Mouse (Mus musculus): ENCODE results near the gene Hcn2. TPM values are rescaled to one million over a fixed set of nuclear protein-coding genes. Genes with fewer than 3 reads are reported as not detected.
A peak's percentile ranks its signal among the peaks of the same experiment; 100 is the strongest.

Hcn2 gene
- total and polyA plus RNA-seq, 3 experiments = 0.21 to 2.2 (median 0.44) TPM

- no peaks in the 10 kb centered on the region for H3K27me3 ChIP-seq (replicated peaks)
- in situ Hi-C loops (cut with MboI; ENCODE audit: low pct_ligation_motif_present, low pct_unique_long_range_greater_than_20kb, low sequenced_read_pairs) = no loop called here
- H3K4me1 ChIP-seq (ENCODE audit: control insufficient read depth in 1 of 2, insufficient read depth in 2 of 2) = peaks cover 24 to 35% of the 10 kb centered on the region in 2 experiments
- peak overlapping the region; percentile 69 for H3K4me2 ChIP-seq (ENCODE audit: insufficient read depth, low read depth, poor library complexity, severe bottlenecking)
- peak overlapping the region; percentile 97 for H3K9ac ChIP-seq (ENCODE audit: insufficient read depth, low read depth)
- no peak for TF ChIP-seq BHLHE40 (IDR thresholded peaks at IDR 0.05; ENCODE audit: low read depth, low read length)
- no peak for TF ChIP-seq IRF4 (IDR thresholded peaks at IDR 0.05; ENCODE audit: low read depth, low read length)
- no peak for TF ChIP-seq ZMIZ1 (IDR thresholded peaks at IDR 0.05; ENCODE audit: low read depth, low read length)
- no peak for TF ChIP-seq ETS1 (conservative IDR thresholded peaks at IDR 0.05; ENCODE audit: low read depth, low read length)
- TF ChIP-seq TBP (conservative IDR thresholded peaks at IDR 0.05; ENCODE audit: low read depth, low read length) = no peak
- no peak; the same call in 1 of the 2 replicates for TF ChIP-seq MAX (IDR thresholded peaks at IDR 0.05; ENCODE audit: low read length)
- no peak for TF ChIP-seq UBTF (IDR thresholded peaks at IDR 0.05; ENCODE audit: low read depth, low read length)
- TF ChIP-seq PAX5 (IDR thresholded peaks at IDR 0.05; ENCODE audit: low read length) = no peak
- TF ChIP-seq POLR2A (IDR thresholded peaks at IDR 0.05; ENCODE audit: low read depth, low read length) = no peak
- no peak; the same call in 1 of the 2 replicates for TF ChIP-seq MYC (IDR thresholded peaks at IDR 0.05; ENCODE audit: low read depth, low read length)
- TF ChIP-seq CHD1 (IDR thresholded peaks at IDR 0.05; ENCODE audit: low read depth, low read length) = no peak
- TF ChIP-seq CHD2 (IDR thresholded peaks at IDR 0.05; ENCODE audit: low read length) = no peak
- no peak; the same call in 1 of the 2 replicates for TF ChIP-seq MXI1 (IDR thresholded peaks at IDR 0.05; ENCODE audit: low read depth, low read length)
- TF ChIP-seq JUN (IDR thresholded peaks at IDR 0.05; ENCODE audit: insufficient read depth, low read depth, low read length) = no peak
- no peak for TF ChIP-seq ZKSCAN1 (IDR thresholded peaks at IDR 0.05; ENCODE audit: borderline replicate concordance, low read depth, low read length)
- no peak for TF ChIP-seq ZC3H11A (IDR thresholded peaks at IDR 0.05; ENCODE audit: low read depth, low read length)
- no peak for TF ChIP-seq HCFC1 (IDR thresholded peaks at IDR 0.05; ENCODE audit: low read depth, low read length)
- TF ChIP-seq SMC3 (IDR thresholded peaks at IDR 0.05; ENCODE audit: low read depth, low read length) = peak; percentile 46
- TF ChIP-seq USF1 (IDR thresholded peaks at IDR 0.05; ENCODE audit: low read depth, low read length) = no peak
- TF ChIP-seq MAFK (IDR thresholded peaks at IDR 0.05; ENCODE audit: insufficient replicate concordance, low read length) = no peak
- no peak for TF ChIP-seq EP300 (IDR thresholded peaks at IDR 0.05; ENCODE audit: low read length)
- TF ChIP-seq KAT2A (IDR thresholded peaks at IDR 0.05; ENCODE audit: insufficient replicate concordance, low read length) = no peak
- no peak for TF ChIP-seq JUND (conservative IDR thresholded peaks at IDR 0.05; ENCODE audit: low read depth, low read length)
- peak; percentile 23; the same call in 1 of the 2 replicates for TF ChIP-seq SIN3A (IDR thresholded peaks at IDR 0.05; ENCODE audit: low read length)
- TF ChIP-seq NRF1 (IDR thresholded peaks at IDR 0.05; ENCODE audit: low read depth, low read length) = 0 out of 2 replicates have a peak, but pooled peaks have one; percentile 14
- TF ChIP-seq RCOR1 (conservative IDR thresholded peaks at IDR 0.05; ENCODE audit: low read depth, low read length) = no peak
- no peak for TF ChIP-seq ELF1 (IDR thresholded peaks at IDR 0.05; ENCODE audit: low read depth, low read length)
- TF ChIP-seq GABPA (IDR thresholded peaks at IDR 0.05; ENCODE audit: insufficient replicate concordance, low read depth, low read length) = no peak
- no peak for TF ChIP-seq NELFE (IDR thresholded peaks at IDR 0.05; ENCODE audit: low read depth, low read length)
- no peak for TF ChIP-seq USF2 (conservative IDR thresholded peaks at IDR 0.05; ENCODE audit: low read depth, low read length)
- no peak for TF ChIP-seq ZNF384 (IDR thresholded peaks at IDR 0.05; ENCODE audit: low read depth, low read length)
- TF ChIP-seq TCF12 (IDR thresholded peaks at IDR 0.05; ENCODE audit: low read depth, low read length) = no peak
- no peak for TF ChIP-seq MAZ (IDR thresholded peaks at IDR 0.05; ENCODE audit: low read depth, low read length)
- TF ChIP-seq MEF2A (IDR thresholded peaks at IDR 0.05; ENCODE audit: borderline replicate concordance, low read depth, low read length) = no peak
- no peak for TF ChIP-seq POLR2AphosphoS2 (IDR thresholded peaks at IDR 0.05; ENCODE audit: low read depth, low read length)
- peak; percentile 40 for TF ChIP-seq RAD21 (IDR thresholded peaks at IDR 0.05; ENCODE audit: low read depth, low read length)
- TF ChIP-seq E2F4 (IDR thresholded peaks at IDR 0.05; ENCODE audit: insufficient replicate concordance, low read depth, low read length) = no peak
- peak in 1 of 2 experiments; percentile 68; a peak in 2 of 4 replicates for TF ChIP-seq CTCF (conservative IDR thresholded peaks at IDR 0.05 in 1 of 2, IDR thresholded peaks at IDR 0.05 in 1 of 2; ENCODE audit: low read depth in 2 of 2, low read length in 2 of 2)
- H3K27ac ChIP-seq (ENCODE audit: insufficient read depth, low read depth) = no peak overlapping the region
- H3K4me3 ChIP-seq (replicated peaks in 1 of 3; ENCODE audit: low read depth in 2 of 3, low read length in 2 of 3, poor library complexity in 1 of 3) = peak overlapping the region; percentile 92 to 98 (median 93)
- H3K36me3 ChIP-seq (replicated peaks in 1 of 2; ENCODE audit: control insufficient read depth in 1 of 2, insufficient read depth in 1 of 2, low read length in 1 of 2) = peaks cover 34 to 47% of the 10 kb centered on the region in 2 experiments
- peaks cover 2% of the 10 kb centered on the region for H3K9me3 ChIP-seq (replicated peaks; ENCODE audit: low read length)
- dilution Hi-C loops (cut with MboI; ENCODE audit: extremely low pct_ligation_motif_present, extremely low pct_unique_long_range_greater_than_20kb, low sequenced_read_pairs) = no loop called here
- peak; percentile 74 for DNase-seq (ENCODE audit: extremely low read depth)
- peaks cover 31% of the 10 kb centered on the region for H3K79me2 ChIP-seq (replicated peaks; ENCODE audit: control insufficient read depth, extremely low read depth, insufficient read depth, poor library complexity, severe bottlenecking)
Measured at GRCm38 (mm10) chr10:79682916-79683582, 33.4 kb upstream of the Hcn2 start.

Measured in CH12.LX (cell line).